Mouse (Mus musculus): ENCODE measurements around the gene Sigmar1.
"Not testable (repeated sequence)": the region's sequence is repeated elsewhere in the genome, so short reads cannot be mapped to it uniquely, and the experiment has no call there.

Sigmar1 gene

DNA sequence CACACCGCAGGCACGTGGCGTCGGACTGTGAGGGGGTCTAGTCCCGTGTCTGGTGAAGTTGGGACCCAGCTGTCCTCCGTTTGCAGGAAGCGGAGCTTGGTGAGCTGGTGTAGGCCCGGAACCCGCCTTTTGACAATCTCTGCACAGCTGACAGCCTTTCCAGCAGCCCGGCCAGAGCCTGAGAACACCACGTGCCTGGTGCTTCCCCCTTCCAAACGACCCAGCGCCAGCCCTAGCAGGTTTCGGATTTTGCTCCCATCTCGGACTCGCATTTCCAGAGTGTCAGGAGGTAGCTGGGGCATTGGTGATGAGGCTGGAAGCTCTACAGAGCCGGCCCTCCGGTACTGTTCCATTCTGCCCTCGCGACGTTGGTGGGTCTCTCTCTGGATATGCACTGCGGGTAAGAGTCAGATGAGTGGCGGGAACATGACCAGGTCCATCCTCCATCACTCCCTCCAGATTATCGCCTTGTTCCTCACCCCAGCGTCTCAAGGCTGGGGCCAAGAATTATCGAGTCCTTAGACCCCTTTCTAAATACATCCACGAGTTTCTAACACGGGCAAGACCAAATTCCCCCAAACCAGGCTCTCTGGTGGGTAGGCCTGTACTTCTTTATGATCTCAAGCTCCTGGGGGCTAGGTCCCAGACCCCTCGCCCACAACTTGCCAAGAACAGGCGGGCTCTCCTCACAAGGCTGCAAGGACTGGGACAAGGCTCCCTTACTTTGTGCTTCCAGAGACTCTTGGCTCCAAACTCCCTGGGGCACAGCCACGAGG lies 43.3 kb downstream of the Sigmar1 start:
- DNase-seq (ENCODE audit: extremely low read depth, insufficient read length, low spot score): no peak

DNA sequence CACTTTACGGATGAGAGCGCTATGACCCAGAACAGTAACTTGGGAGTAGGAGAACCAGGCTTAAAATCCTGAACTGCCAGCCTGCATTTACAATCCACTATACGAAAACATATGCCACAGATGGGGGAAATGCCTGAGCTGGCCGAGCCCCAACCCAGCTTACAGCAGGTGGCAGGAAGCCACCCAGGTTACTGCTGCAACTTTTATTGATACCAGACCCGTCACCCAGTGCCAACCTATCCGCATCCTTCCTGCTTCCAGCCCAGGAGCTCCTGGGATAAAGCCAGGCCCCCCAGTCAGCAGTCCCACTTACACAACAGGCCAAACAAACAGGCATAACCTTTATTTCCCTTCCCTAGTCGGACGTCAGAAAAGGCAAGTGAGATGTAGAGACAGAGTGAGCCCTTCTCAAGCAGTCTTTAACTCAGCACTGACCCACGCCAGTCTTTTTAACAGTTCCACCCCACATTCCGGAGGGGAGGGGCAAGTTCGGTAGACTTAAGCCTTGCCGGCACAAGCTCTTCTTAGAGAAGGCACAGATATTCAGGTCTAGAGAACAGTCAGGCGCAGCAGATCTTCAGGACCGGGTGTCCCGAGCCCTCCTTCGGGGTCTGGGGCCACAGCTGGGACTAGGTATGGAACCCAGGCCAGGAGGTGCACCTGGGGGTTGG lies 44.1 kb downstream of the Sigmar1 start:
- DNase-seq (ENCODE audit: extremely low read depth, insufficient read length, low spot score): no peak

- DNase-seq (ENCODE audit: extremely low read depth, insufficient read length, low spot score): no peak
Measured at GRCm38 (mm10) chr4:41710229-41710628, 45.7 kb downstream of the Sigmar1 start.

DNA sequence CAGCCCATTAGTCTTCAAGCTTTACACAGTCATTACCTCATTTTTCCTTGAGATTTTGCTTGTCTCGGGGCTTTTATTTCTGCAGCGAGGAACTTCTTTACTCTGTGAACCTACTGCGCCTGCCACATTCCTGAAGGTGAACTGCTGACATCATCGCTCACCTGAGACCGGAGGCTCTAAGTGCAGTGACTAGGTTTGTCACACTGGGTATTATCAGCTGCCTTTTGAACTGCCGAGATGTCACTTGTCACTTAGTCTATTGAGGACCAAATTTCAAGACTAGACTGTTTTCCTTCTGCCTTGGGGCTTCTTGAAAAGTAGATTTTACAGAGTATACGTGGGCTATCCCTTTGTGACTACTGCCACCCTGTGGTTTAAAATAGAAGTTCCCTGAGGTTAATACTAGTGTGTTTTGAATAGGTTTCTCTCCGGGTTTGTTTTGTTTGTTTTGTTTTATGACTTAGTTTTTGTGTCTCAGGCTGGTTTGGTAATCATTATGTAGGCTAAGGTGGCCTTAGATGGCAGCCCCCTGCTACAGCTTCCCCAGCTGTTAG lies 47.7 kb downstream of the Sigmar1 start:
- DNase-seq (ENCODE audit: extremely low read depth, insufficient read length, low spot score): no peak

GRCm38 (mm10) chr4:41707011-41707535 lies 48.9 kb downstream of the Sigmar1 start:
- DNase-seq (ENCODE audit: extremely low read depth, insufficient read length, low spot score): no peak

DNA sequence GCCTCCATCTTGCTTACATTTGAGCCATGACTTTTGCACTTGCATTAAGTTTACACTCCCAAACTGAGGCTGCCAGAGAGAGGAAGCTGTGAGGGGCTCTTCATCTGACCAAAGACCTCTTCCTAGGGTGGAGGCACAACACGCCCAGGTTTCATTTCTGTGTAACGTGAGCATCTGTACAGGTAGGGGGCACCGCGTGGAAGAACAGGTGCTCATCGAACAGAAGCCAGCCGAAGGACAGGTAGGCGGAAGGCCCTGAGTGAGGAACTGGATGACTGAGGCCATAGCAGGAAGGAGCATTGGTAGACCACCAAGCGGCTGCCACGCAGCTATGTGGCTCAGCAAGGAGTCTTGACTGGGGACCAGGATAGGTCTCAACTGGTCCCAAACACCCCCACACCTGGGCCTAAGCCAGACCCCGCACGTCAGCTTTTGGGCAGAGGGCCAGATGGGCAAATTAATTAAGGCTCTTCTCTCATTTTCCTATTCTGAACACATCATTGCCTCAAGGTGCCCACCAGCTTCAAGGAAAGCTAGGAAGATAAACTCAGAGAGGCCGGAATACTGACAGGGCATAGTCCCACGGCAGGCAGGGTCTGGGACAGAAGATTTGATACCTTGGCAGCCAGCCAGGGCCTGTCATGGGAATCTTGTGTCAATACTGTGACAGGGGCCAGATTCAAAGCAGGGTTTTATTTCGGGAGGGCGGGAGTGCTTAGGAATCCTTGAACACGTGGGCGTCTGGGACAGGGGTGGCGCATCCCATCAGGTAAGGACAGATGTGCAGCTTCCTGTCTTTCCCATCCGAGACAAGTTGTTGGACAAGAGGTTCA lies 49.8 kb downstream of the Sigmar1 start:
- DNase-seq (ENCODE audit: extremely low read depth, insufficient read length, low spot score): no peak

DNA sequence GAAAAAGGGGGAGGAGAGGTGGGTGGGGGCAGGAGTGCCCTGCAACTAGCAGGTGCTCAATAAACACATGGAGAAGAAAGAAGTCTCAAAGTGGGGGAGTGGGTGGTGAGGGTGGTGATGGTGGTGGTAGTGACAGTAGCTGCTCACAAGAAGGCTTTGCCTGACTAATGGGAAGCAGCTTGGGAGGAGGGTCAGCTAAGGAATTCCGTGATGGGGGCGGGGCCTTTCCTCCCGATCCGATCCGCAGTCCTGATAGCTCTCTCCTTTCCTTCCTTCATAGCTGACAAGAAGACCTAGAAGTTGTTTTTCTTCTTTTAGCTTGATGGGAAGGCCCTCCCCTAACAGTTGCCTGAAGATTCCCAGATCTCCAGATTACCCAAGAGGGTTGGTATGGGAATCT lies 51.3 kb downstream of the Sigmar1 start:
- no peak for DNase-seq (ENCODE audit: extremely low read depth, insufficient read length, low spot score)

DNA sequence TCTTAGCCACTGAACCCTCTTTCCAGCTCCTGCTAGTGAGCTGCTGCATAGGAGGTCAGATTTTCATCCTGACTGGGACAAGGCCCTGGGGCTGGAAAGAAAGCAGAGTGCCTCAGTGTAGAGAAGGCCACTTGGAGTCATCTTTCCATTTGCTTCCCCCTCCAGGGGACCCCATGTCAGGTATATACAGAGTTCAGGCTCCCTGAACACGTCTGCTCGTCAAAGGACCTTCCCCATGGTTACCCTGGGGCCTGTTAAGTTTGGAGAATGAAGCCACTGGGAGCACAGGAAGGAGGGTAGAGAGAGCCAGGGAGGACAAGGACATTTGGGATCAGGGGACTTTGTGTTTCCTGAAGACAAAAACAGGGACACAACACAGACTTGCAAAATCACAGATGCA lies 53.7 kb downstream of the Sigmar1 start:
- DNase-seq (ENCODE audit: extremely low read depth, insufficient read length, low spot score): not testable (repeated sequence)

DNA sequence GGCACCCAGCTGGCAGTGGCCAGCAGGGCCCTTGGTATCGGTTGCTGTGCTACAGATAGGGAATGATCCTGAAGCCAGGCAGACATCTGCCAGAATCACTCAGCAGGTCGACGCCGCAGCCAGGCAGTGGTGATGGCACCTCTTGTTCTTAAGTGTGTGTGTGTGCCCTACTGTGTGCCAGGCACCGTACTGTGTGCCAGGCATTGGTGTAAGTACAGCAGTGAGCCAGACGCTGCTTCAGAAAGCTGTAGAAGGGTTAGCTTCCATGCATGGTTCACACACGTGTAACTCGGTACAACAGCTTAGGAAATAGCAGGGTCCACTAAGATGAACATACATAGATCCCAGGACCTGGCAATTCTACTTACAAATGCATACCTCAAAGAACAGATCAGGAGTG lies 55.7 kb downstream of the Sigmar1 start:
- not testable (repeated sequence) for DNase-seq (ENCODE audit: extremely low read depth, insufficient read length, low spot score)

DNA sequence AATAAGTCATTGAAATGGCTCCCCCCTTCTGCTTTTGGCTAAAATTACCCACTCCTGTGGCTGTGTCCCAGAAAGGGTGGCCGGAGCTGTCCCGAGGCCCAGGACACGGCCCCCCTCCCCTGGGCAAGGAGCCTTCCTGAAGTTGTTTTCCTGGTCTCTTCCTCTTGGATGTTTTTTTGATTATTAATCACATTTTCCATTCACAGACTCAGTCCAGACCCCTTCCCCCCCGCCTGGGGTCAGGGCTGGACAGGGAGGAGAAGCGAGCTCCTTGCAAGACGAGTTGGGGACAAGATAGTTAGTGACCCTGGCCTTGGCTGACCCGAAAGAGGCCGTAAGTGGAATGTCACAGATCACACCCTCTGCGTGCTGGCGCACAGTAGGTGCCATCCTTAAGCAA lies 56.2 kb downstream of the Sigmar1 start, which contains the start of gene Il11ra1:
Il11ra1 (plus strand) TSS at position 207 of the 400 bp plus-strand sequence.
- DNase-seq (ENCODE audit: extremely low read depth, insufficient read length, low spot score): not testable (repeated sequence)

GRCm38 (mm10) chr4:41698421-41699016 lies 57.4 kb downstream of the Sigmar1 start:
- DNase-seq (ENCODE audit: extremely low read depth, insufficient read length, low spot score): not testable (repeated sequence)

DNA sequence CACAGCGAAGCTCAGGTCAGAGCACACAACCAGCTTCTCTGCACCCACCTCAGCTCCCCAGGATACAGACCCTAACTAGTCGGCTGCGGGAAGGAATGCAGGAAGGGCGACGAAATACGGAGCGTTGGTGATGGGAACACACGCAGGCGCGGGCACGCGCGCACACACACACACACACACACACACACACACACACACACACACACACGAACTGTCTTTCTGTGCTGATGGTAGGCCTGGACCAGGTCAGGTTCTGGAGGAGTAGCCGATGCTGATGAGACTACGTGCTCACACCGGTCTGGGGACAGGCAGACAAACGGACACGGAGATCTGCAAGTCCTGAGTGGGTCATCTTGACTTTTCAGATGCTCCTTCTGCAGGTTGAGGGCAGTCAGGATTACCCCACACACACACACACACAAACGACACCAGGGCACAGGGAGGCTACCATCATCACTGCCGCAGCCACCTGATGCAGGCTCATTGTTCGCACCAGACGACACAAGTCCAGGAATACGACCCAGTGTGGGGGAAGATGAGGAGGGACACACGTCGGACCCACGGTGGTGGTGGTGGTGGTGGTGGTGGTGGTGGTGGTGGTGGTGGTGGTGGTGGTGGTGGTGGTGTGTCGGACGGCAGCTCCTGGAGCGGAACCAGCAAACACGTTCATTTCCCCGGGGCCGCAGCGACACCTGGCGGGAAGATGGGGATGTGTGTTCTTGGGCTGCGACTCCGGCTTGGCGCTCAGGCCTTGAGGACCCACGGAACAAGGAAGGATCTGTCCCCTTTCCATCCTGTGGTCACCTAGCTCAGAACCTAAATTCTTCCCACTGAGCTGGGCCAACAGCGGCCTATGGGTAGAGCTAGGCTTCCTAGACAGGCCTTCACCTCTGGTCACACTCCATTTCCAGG lies 58.8 kb downstream of the Sigmar1 start, which contains the start of gene Cntfr:
Cntfr (minus strand) TSS at position 160 of the 912 bp plus-strand sequence.
- DNase-seq (ENCODE audit: extremely low read depth, insufficient read length, low spot score): not testable (repeated sequence)

DNA sequence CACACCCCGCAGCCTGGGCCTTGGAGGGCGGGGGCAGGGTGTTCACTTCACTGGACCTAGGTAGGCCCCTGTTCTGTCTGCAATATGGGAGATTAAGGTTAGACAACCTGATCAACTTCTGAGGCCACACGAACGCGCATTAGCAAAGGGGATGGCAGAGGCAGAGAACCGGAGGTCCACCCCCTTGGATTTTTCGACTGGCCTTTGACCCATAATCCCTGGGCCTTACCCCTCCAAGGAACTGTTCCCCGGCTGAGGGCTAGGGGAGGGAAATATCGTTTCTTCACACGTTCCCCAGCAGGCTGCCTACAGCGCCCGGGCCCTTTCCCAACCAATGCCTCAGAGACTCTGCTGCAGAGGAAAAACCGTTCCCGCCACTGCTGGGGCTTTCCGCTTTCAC lies 59.5 kb downstream of the Sigmar1 start:
- not testable (repeated sequence) for DNase-seq (ENCODE audit: extremely low read depth, insufficient read length, low spot score)

DNA sequence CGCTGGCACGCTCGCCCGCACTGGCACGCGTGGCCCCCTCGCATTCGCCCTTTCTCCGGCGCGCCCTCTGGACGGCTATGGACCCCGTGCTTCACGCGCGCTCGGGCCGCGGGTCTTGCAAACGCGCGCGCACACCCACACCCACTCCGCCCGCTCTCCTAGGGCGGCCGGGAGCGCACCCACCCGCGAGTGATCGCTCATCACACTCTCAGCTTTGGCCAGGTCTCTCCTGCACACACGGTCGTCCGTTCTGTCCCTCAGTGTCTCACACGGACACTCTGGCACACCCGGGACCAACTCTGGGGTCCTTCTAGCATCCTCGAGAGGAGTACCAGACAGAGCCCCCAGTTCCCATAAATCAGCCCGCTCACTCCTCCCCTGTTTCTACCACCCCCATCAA lies 60.2 kb downstream of the Sigmar1 start:
- DNase-seq (ENCODE audit: extremely low read depth, insufficient read length, low spot score): not testable (repeated sequence)

GRCm38 (mm10) chr4:41693511-41693910 lies 62.4 kb downstream of the Sigmar1 start:
- not testable (repeated sequence) for DNase-seq (ENCODE audit: extremely low read depth, insufficient read length, low spot score)

DNA sequence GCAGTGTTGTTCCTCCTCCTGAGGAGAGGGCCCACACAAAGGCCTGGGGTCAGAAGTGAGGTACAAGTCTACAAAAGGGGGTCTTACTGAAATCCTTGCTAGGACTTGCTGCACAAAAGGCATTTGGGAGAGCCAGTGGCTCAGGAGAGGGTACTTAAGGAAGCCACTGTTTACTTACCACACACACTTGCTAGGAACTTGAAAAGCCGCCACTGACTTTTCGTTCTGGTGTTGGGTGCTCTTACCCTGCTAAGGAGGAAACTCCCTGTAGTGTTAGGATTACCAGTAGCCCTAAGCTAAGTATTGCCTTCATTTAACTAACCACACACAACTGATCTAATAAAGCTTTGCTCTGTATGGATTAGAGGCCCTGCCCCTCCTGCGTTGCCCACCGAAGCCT lies 65.9 kb downstream of the Sigmar1 start:
- not testable (repeated sequence) for DNase-seq (ENCODE audit: extremely low read depth, insufficient read length, low spot score)

GRCm38 (mm10) chr4:41688562-41688961 lies 67.4 kb downstream of the Sigmar1 start:
- DNase-seq (ENCODE audit: extremely low read depth, insufficient read length, low spot score): not testable (repeated sequence)
